Mouse (Mus musculus): Measurements from ENCODE around the gene Sos2.
"Not testable (repeated sequence)": the region's sequence is repeated elsewhere in the genome, so short reads cannot be mapped to it uniquely, and the experiment has no call there.

The Sos2 gene

DNA sequence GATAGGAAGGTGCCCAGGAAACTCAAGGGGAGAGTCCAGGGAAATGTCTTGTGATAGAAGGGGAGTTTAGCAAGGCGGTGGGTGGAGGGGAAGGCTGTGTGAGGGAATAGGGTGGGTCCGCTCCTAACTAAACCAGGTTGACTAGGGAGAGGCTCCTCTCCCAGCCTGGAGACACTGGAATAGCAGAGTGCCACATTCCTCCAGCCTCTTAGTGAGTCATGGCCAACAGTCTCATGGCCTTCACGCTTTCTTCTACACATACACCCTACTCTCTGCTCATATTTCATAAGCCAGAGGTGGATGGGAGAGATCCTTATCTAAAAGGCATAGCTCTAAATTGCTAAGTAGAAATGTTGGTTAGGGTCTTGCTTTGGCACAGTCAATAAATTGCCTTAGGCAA, 111.7 kb downstream of the Sos2 start:
- DNase-seq (ENCODE audit: low spot score in 2 of 2), result no peak

DNA sequence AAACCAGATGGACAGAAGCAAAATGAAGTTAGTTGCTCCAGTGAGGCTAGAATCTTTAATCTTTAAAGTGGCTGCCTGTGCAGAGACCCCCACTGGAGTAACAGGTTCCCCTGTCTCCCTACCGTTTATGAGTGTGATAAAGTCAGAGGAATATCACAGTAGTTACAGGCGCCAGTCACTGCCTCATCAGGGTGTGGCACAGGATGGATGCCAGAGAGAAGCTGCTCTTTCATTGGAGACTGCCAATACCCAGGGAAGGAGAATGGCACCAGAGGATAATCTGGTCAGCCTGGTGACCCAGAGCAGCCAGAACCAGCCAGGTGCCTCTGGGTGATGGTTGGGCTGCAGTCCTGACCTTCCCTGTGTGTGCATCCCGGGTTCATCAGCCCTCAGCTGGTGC, 113.4 kb downstream of the Sos2 start:
- DNase-seq (ENCODE audit: low spot score in 2 of 2), result no peak

DNA sequence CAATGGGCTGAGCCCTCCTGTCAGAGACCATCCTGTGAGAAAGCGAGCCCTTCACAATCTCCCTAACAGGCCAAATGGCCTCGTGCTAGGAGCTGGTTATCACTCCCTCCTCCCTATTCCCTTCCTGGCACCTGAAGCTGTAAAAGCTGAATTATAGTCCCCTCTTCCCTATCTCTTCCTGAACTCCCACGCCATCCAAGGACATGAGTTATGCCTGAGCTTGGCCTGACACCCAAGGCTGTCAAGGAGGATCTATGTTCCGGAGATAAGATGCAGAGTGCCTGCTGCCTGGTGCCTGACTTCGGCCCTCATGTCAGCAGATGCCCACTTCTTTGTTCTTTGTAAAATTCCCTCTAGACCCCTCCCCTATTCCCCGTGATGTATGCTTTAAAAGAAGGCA, 120.6 kb downstream of the Sos2 start:
- DNase-seq (ENCODE audit: low spot score in 2 of 2), result not testable (repeated sequence)

DNA sequence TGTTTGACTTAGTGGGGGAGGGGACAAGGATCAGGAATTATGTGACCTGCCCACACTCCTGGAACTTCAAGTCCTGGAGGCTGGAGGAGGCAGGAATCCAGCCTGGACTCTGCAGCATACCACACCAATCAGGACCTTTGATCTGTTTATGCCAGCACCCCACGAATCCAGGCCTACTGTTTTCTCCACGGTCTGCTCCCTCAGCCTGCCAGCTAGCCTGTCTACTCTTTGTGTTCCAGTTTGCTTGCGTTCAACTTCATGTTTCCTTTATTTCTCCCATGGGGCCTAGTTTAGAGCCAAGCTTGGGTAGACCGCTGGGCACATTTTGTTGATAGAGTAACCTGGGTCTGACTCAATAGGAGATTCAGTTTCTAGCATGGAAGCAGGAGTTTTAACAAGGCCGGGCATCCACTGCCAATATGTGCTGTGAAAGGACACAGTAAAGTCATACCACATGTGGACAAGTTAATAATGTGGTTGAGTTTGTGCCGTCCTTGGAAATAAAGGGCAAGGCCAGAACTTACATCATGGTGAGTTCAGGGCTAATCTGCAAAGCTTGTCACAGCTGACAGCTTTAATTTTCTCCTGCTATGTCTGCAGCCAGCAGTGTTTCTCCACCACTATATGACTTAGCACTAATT, 125.3 kb downstream of the Sos2 start:
- no peak for DNase-seq (ENCODE audit: low spot score in 2 of 2)

DNA sequence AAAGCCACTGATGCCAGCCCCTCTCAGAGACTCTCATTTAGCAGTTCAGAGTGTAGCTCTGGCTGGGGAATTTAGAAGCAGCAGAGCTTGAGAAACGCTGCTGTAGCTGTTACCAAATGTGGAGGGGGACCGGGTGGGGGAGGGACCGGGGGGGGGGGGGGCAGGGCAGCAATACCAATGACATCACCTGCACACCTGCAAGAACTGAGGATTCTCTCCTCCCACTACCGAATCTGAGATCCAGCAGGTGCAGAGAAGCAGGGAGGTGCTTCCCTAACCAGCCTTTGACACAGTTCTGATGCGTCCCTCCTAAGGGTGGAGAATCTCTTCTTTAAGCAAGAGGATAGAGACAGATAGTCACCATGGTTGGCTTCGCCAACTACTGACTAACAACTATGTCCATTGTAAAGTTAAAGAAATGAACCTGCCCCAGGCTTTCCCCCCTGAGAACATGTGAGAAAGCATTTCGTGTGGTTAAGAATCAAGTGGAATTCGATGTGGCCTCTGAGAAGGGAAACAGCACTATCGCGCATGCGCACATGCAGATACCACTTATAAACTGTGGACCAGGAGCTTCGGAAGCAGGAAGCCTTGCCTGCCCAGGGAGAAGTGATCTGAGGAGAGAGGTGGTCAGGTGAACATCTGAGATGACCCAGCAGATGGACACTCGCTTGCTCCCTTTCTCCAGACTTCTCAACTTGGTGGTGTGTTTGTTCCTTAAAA, 136.0 kb downstream of the Sos2 start:
- DNase-seq (ENCODE audit: low spot score in 2 of 2), result no peak

DNA sequence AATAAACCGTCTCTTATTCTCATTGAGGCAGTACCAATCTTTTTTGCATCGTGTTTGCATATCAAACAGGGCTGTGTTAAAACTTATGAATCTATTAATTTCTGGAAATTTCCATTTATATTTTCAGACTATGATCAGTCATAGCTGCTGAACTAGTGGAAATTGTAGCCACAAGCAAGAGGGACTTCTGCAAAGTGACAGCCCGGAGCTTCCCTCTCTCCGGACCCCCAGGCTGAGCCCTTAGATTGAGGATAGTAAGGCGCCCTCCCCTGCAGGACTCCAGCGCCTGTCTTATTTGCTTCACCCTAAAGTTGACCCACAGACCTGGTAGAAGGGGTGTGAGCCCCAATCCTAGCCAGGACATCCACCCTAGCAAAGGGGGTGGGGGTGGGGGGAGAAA, 136.7 kb downstream of the Sos2 start:
- DNase-seq (ENCODE audit: low spot score in 2 of 2), result no peak

DNA sequence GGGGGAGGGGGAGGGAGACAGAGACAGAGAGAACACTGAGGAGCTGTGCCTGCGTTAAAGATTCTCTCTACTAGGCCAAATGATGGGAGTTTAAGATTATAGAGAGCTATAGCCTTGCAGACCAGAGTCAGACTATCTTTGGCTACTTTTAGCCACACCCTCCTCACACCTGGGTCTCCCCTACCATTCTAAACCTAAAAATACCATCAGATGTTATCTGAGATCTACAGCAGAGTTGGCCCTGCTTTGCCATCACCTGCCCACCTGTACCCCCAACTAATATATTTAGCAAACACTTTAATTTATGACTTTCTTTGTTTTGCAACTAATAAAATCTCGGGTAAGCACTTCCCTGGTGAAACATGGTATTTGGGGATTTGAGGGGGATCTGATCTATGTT, 137.1 kb downstream of the Sos2 start:
- no peak for DNase-seq (ENCODE audit: low spot score in 2 of 2)

DNA sequence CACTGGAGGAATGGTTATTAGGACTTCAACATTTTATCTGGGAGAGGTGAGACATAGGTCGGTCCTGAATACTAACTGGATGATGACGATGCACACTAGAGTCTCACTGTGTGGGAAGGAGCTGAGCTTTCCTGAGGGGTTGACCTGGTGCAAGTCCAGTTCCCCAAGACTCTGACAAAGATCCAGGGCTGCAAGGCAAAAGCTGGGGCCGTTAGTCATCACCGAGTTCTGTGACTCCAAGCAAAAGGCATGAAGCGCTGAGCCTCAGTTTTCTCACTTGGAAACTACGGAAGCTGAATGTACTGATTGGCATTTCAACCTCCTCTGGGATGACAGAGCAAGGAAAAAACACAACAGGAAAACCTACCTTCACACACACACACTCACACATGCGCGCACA, 139.3 kb downstream of the Sos2 start:
- DNase-seq (ENCODE audit: low spot score in 2 of 2), result no peak

DNA sequence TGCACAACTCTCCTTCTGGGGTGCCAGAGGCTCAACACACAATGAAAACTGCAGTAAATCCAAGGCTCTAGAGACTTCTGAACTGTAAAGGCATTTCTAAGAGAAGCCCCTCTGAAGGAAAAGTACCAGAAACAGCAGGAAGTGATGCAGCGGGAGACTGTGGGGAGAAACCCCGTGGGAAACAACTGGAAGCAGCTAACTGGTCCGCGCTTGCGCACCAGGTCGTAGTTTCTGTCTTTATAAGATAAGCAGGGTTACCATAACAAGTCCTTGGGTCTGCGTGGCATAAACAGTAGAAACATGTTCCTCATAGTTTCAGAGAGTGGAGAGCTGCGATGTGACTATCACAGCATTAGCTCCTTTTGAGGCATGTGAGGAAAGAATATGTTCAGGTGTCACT, 140.0 kb downstream of the Sos2 start:
- no peak for DNase-seq (ENCODE audit: low spot score in 2 of 2)

DNA sequence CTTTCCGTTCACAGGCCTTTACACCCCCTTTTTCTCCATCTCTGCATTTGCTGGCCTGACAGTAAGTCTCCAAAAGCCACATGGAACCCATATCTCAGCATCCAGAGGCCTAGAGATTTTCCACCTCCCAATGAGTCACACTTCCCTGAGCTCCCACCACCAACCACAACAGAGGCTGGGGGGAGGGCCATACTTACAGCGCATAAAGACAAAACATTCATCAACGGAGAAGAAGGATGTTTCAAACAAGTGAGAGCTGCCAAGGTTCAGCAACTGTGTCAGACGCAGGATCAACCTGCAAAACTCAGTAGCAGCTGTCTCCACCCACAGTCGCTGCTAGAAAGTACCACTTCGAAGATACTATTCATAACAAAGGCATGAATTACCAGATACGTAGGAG, 142.3 kb downstream of the Sos2 start:
- peak; percentile 24 to 42 for DNase-seq (ENCODE audit: low spot score in 2 of 2)

DNA sequence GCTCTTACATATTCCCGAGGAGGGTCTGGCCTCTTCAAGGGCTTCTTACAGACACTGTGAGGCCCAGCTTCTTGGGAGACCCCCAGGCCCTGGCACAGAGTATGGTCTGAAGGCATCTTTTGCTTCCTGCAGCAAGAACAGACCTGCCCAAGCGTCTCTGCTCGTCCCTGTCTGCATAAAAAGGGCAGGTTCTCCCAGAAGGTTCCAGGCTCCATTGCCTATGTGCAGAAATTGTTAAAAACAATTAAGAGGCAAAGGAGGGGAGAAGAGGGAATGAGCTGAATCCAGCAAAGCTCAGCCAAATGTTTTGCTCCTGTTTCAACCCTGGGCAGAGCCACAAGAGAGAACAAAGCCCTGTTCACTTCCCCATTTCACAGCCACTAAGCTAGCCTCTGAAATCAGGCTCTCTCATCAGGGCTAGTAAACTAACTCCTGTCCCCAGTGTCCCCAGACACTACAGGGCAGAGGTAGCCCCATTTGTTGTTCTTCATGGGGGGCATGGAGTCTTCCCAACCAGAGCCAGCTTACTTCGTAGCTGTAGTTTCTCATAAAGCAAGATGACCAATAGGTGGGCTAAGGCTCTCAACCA, 143.2 kb downstream of the Sos2 start:
- DNase-seq (ENCODE audit: low spot score in 2 of 2), result peak in 1 of 2 experiments; percentile 49

DNA sequence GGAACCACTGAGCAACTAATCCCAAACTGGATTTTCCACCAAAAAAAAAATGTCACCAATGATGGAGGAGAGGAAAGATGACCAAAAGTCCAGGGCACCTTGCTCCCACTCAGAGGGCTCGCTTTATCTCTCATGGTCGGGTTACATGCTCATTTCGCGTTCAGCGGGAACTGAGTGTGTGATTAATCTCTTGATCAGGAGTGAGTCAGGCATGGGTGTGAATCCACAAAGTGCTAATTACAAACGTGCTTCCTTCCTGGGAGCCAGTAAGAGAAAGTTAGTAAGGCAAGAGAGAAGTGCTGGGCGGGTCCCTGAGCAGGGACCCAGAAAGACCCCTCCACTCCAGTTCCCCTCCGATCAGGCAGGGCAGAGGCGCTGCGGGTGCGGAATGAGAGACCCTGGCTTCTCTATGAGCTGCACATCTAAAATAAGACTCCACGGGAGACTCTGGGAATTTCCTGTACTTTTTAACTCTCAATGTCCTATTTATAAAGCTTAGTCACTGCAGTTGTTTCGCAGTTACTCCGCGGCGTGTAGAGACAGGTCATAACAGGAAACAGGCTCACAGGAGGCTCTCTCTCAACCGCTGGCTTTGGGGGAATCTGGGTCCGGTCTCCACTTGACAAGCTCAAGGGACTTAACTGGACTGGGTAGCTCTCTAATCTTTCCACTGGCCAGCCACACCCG, 143.8 kb downstream of the Sos2 start:
- peak; percentile 71 to 80 for DNase-seq (ENCODE audit: low spot score in 2 of 2)

DNA sequence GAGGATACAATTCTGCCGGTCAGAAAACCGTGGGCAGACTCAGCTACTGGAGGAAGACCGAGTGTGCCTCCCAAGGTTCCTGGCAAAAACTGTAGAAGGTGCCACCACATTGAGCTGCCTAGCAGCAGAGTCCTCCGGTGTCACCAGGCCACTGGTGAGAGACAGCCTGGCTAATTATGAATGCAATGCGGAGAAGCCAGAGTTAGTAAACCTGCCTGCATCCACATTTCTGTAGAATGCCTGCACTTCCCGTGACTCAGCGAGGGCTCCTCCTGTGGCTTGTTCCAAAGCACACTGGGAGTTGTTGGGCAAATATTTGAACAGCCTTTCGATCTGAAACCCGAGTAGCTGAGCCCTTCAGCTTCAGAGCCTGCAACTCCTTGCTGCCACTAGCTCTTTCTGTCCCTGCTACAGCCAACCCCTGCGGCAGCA, 144.4 kb downstream of the Sos2 start:
- no peak for DNase-seq (ENCODE audit: low spot score in 2 of 2)

DNA sequence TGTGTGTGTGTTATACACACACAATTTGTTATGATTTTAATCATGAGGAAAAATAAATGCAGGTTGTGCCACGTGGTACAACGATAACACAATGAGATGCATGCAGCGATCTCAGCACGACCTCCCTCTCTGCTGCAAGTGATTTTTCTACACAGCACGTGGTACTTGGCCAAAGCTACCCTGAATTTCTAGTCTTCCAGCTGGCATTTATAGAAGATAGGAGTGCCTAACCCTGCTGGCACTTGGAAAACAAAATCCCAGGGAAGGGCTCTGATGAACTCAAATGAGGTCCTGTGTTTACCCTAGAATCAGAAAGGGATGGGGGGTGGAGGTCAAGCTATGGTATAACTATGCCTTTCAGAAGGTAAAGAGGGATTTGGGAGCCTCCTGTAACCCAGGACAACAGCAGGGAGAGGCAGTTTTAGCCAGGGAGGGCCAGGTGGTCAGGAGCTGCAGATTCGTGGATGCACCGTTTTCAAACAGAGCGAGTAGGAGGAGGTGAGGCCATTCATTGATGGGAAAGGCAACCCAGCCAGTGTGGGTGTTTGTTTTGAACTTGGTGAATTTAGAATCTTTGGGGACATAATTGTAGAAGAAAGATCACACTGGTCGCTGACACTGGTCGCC, 144.9 kb downstream of the Sos2 start:
- DNase-seq (ENCODE audit: low spot score in 2 of 2), result no peak

Measured in natural killer cell, adult 2 months (primary cell).